Mouse (Mus musculus): ENCODE results near the gene Gm49711. TPM values are rescaled to one million over a fixed set of nuclear protein-coding genes. Genes with fewer than 3 reads are reported as not detected.

Gene Gm49711
- polyA plus RNA-seq, 1 experiment from 2014 or later, result not detected

GRCm38 (mm10) chr16:92039421-92039820, 18.7 kb upstream of the Gm49711 start:
- Histone ChIP-seq H3K9ac (no peak overlapping the region), H3K9me3 (replicated peaks) (no peaks in the 10 kb centered on the region), H3K4me2 (no peak overlapping the region), H3K4me1 (no peaks in the 10 kb centered on the region), H3K4me3 (no peak overlapping the region), H3K36me3 (no peaks in the 10 kb centered on the region), H3K27ac (no peak overlapping the region), H3K27me3 (replicated peaks) (no peaks in the 10 kb centered on the region)
- no peak for ATAC-seq
- 77% methylated on average over 7 of the region's 7 CpGs for WGBS (ENCODE audit: insufficient replicate concordance)

- Histone ChIP-seq H3K27ac (no peak overlapping the region), H3K4me2 (no peak overlapping the region), H3K27me3 (replicated peaks) (no peaks in the 10 kb centered on the region), H3K4me1 (no peaks in the 10 kb centered on the region), H3K4me3 (no peak overlapping the region), H3K36me3 (no peaks in the 10 kb centered on the region), H3K9ac (no peak overlapping the region), H3K9me3 (replicated peaks) (no peaks in the 10 kb centered on the region)
- ATAC-seq, result no peak
- 89% methylated on average over 11 of the region's 11 CpGs for WGBS (ENCODE audit: insufficient replicate concordance)
These were observed 18.1 kb upstream of the Gm49711 start for GRCm38 (mm10) chr16:92039966-92040365.

- H3K36me3 ChIP-seq, result no peaks in the 10 kb centered on the region
- no peak overlapping the region for H3K4me2 ChIP-seq
- H3K9ac ChIP-seq, result no peak overlapping the region
- H3K9me3 ChIP-seq (replicated peaks), result peaks cover 10% of the 10 kb centered on the region
- no peak overlapping the region for H3K4me3 ChIP-seq
- WGBS (ENCODE audit: insufficient replicate concordance), result 62% methylated on average over 7 of the region's 7 CpGs
- no peak for ATAC-seq
- no peaks in the 10 kb centered on the region for H3K27me3 ChIP-seq (replicated peaks)
- no peak overlapping the region for H3K27ac ChIP-seq
- H3K4me1 ChIP-seq, result no peaks in the 10 kb centered on the region; the same call in 1 of the 2 replicates
These were observed 6.3 kb upstream of the Gm49711 start for GRCm38 (mm10) chr16:92051777-92052310.

GRCm38 (mm10) chr16:92052569-92052968, 5.5 kb upstream of the Gm49711 start:
- no peaks in the 10 kb centered on the region for H3K36me3 ChIP-seq
- no peak for ATAC-seq
- H3K4me1 ChIP-seq, result peaks cover 7% of the 10 kb centered on the region
- H3K9ac ChIP-seq, result no peak overlapping the region
- peaks cover 10% of the 10 kb centered on the region for H3K9me3 ChIP-seq (replicated peaks)
- WGBS (ENCODE audit: insufficient replicate concordance), result 64% methylated on average over 10 of the region's 10 CpGs
- no peak overlapping the region for H3K4me2 ChIP-seq
- no peaks in the 10 kb centered on the region for H3K27me3 ChIP-seq (replicated peaks)
- H3K27ac ChIP-seq, result no peak overlapping the region
- no peak overlapping the region for H3K4me3 ChIP-seq

GRCm38 (mm10) chr16:92056711-92057110, 1.4 kb upstream of the Gm49711 start:
- H3K27me3 ChIP-seq (replicated peaks), result no peaks in the 10 kb centered on the region
- WGBS (ENCODE audit: insufficient replicate concordance), result 50% methylated on average over 2 of the region's 2 CpGs
- no peak for ATAC-seq
- peaks cover 21% of the 10 kb centered on the region for H3K4me1 ChIP-seq
- H3K9me3 ChIP-seq (replicated peaks), result peaks cover 10% of the 10 kb centered on the region
- H3K4me2 ChIP-seq, result no peak overlapping the region
- no peak overlapping the region for H3K4me3 ChIP-seq
- H3K36me3 ChIP-seq, result peaks cover 14% of the 10 kb centered on the region
- H3K9ac ChIP-seq, result no peak overlapping the region
- no peak overlapping the region for H3K27ac ChIP-seq

GRCm38 (mm10) chr16:92057456-92057851, 662 bp upstream of the Gm49711 start:
- peaks cover 18% of the 10 kb centered on the region for H3K36me3 ChIP-seq
- H3K4me1 ChIP-seq, result peaks cover 21% of the 10 kb centered on the region
- 5% methylated on average over 11 of the region's 11 CpGs for WGBS (ENCODE audit: insufficient replicate concordance)
- peak overlapping the region; percentile 92 for H3K4me3 ChIP-seq
- peak; percentile 47; the same call in 1 of the 2 replicates for ATAC-seq
- peak overlapping the region; percentile 73; the same call in 1 of the 2 replicates for H3K27ac ChIP-seq
- peak overlapping the region; percentile 100 for H3K4me2 ChIP-seq
- peaks cover 10% of the 10 kb centered on the region for H3K9me3 ChIP-seq (replicated peaks)
- peak overlapping the region; percentile 89 for H3K9ac ChIP-seq
- H3K27me3 ChIP-seq (replicated peaks), result no peaks in the 10 kb centered on the region

GRCm38 (mm10) chr16:92058644-92059620, 816 bp downstream of the Gm49711 start:
- 3% methylated on average over 63 of the region's 63 CpGs for WGBS (ENCODE audit: insufficient replicate concordance)
- H3K4me2 ChIP-seq, result peak overlapping the region; percentile 100

GRCm38 (mm10) chr16:92060213-92060612, 2.1 kb downstream of the Gm49711 start:
- Histone ChIP-seq H3K36me3 (peaks cover 36% of the 10 kb centered on the region), H3K4me3 (no peak overlapping the region)
- no peak for ATAC-seq

More at GRCm38 (mm10) chr16:92058644-92059620, 816 bp downstream of the Gm49711 start:
- no peaks in the 10 kb centered on the region for H3K27me3 ChIP-seq (replicated peaks)
- peaks cover 21% of the 10 kb centered on the region for H3K4me1 ChIP-seq
- H3K9me3 ChIP-seq (replicated peaks), result peaks cover 6% of the 10 kb centered on the region
- peak overlapping the region; percentile 89 for H3K9ac ChIP-seq
- H3K36me3 ChIP-seq, result peaks cover 32% of the 10 kb centered on the region
- peak overlapping the region; percentile 92 for H3K4me3 ChIP-seq
- peak overlapping the region; percentile 73 for H3K27ac ChIP-seq
- no peak for ATAC-seq

GRCm38 (mm10) chr16:92061586-92061985, 3.5 kb downstream of the Gm49711 start:
- peaks cover 21% of the 10 kb centered on the region for H3K4me1 ChIP-seq
- no peak overlapping the region for H3K27ac ChIP-seq
- H3K4me2 ChIP-seq, result no peak overlapping the region
- no peaks in the 10 kb centered on the region for H3K27me3 ChIP-seq (replicated peaks)
- H3K36me3 ChIP-seq, result peaks cover 49% of the 10 kb centered on the region
- H3K9me3 ChIP-seq (replicated peaks), result no peaks in the 10 kb centered on the region
- no peak overlapping the region for H3K9ac ChIP-seq
- H3K4me3 ChIP-seq, result no peak overlapping the region
- ATAC-seq, result no peak
- WGBS (ENCODE audit: insufficient replicate concordance), result 95% methylated on average over 7 of the region's 7 CpGs

More at GRCm38 (mm10) chr16:92060213-92060612, 2.1 kb downstream of the Gm49711 start:
- H3K4me2 ChIP-seq, result no peak overlapping the region
- peaks cover 21% of the 10 kb centered on the region for H3K4me1 ChIP-seq
- H3K27ac ChIP-seq, result no peak overlapping the region
- 80% methylated on average over 3 of the region's 3 CpGs for WGBS (ENCODE audit: insufficient replicate concordance)
- H3K9ac ChIP-seq, result no peak overlapping the region
- no peaks in the 10 kb centered on the region for H3K9me3 ChIP-seq (replicated peaks)
- no peaks in the 10 kb centered on the region for H3K27me3 ChIP-seq (replicated peaks)

GRCm38 (mm10) chr16:92062832-92063231, 4.7 kb downstream of the Gm49711 start:
- Histone ChIP-seq H3K36me3 (peaks cover 61% of the 10 kb centered on the region), H3K4me2 (no peak overlapping the region), H3K9ac (no peak overlapping the region), H3K4me3 (no peak overlapping the region), H3K27me3 (replicated peaks) (no peaks in the 10 kb centered on the region), H3K27ac (no peak overlapping the region), H3K4me1 (peaks cover 12% of the 10 kb centered on the region), H3K9me3 (replicated peaks) (no peaks in the 10 kb centered on the region)
- ATAC-seq, result no peak
- 81% methylated on average over 1 of the region's 1 CpGs for WGBS (ENCODE audit: insufficient replicate concordance)

GRCm38 (mm10) chr16:92064801-92065200, 6.7 kb downstream of the Gm49711 start:
- H3K36me3 ChIP-seq, result peaks cover 79% of the 10 kb centered on the region
- ATAC-seq, result no peak

GRCm38 (mm10) chr16:92070338-92070737, 12.2 kb downstream of the Gm49711 start:
- no peaks in the 10 kb centered on the region for H3K9me3 ChIP-seq (replicated peaks)
- H3K36me3 ChIP-seq, result peaks cover 66% of the 10 kb centered on the region
- H3K27ac ChIP-seq, result no peak overlapping the region
- 77% methylated on average over 8 of the region's 8 CpGs for WGBS (ENCODE audit: insufficient replicate concordance)
- H3K9ac ChIP-seq, result no peak overlapping the region
- H3K4me3 ChIP-seq, result no peak overlapping the region
- H3K27me3 ChIP-seq (replicated peaks), result no peaks in the 10 kb centered on the region
- no peaks in the 10 kb centered on the region for H3K4me1 ChIP-seq
- no peak for ATAC-seq
- no peak overlapping the region for H3K4me2 ChIP-seq

More at GRCm38 (mm10) chr16:92064801-92065200, 6.7 kb downstream of the Gm49711 start:
- Histone ChIP-seq H3K4me3 (no peak overlapping the region), H3K4me2 (no peak overlapping the region), H3K27me3 (replicated peaks) (no peaks in the 10 kb centered on the region), H3K27ac (no peak overlapping the region), H3K4me1 (no peaks in the 10 kb centered on the region), H3K9me3 (replicated peaks) (no peaks in the 10 kb centered on the region), H3K9ac (no peak overlapping the region)
- 68% methylated on average over 2 of the region's 2 CpGs for WGBS (ENCODE audit: insufficient replicate concordance)
